Mouse (Mus musculus): ENCODE data around the gene Plxnc1. TPM values are rescaled to one million over a fixed set of nuclear protein-coding genes. Genes with fewer than 3 reads are reported as not detected.

Plxnc1 gene
- total and polyA plus RNA-seq, 2 experiments, result 2.7 to 13.9 TPM

DNA sequence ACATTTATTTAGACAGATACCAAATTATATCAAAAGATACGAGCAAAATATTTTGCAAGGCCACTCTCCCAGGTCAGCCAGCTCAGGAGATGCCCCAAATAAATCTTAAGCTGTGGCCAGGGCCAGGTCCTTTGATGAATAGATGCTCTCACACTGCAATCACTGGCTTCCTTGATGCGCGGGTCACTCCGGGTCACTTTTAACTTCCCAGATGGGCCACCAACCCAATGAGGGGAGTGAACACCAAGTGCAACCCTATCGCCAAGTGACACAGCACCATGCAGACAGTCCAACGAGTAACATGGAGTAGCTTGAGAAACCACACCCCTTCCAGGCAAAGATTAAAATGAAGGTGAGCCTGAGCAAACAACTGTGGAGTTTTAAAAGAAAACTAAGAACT, 61.4 kb downstream of the Plxnc1 start:
- Histone ChIP-seq H3K27me3 (ENCODE audit: control insufficient read depth, insufficient read depth, low read length) (no peaks in the 10 kb centered on the region), H3K79me2 (ENCODE audit: control insufficient read depth, insufficient read depth, low read length) (no peaks in the 10 kb centered on the region), H3K36me3 (ENCODE audit: control insufficient read depth, insufficient read depth, low read length) (no peaks in the 10 kb centered on the region), H3K27ac (replicated peaks; ENCODE audit: insufficient read depth, low read depth, low read length) (no peak overlapping the region), H3K4me3 (ENCODE audit: insufficient read depth, low read depth, low read length) (no peak overlapping the region), H3K9ac (ENCODE audit: low read depth, low read length) (no peak overlapping the region), H3K4me1 (ENCODE audit: control insufficient read depth, insufficient read depth, low read length) (no peaks in the 10 kb centered on the region)
- no peak for DNase-seq (ENCODE audit: extremely low read depth, low read depth, low spot score)
- TF ChIP-seq CTCF (IDR thresholded peaks at IDR 0.05; ENCODE audit: low read depth, low read length), result no peak
- no peak for TF ChIP-seq POLR2A (IDR thresholded peaks at IDR 0.05; ENCODE audit: extremely low read depth, insufficient read depth, low read length)
- 82% methylated on average over 6 of the region's 6 CpGs for WGBS

- no peak overlapping the region for H3K27ac ChIP-seq (replicated peaks; ENCODE audit: insufficient read depth, low read depth, low read length)
- no peak overlapping the region for H3K9ac ChIP-seq (ENCODE audit: low read depth, low read length)
- no peaks in the 10 kb centered on the region for H3K79me2 ChIP-seq (ENCODE audit: control insufficient read depth, insufficient read depth, low read length)
- DNase-seq (ENCODE audit: extremely low read depth, low read depth, low spot score), result no peak
- H3K4me1 ChIP-seq (ENCODE audit: control insufficient read depth, insufficient read depth, low read length), result no peaks in the 10 kb centered on the region
- H3K4me3 ChIP-seq (ENCODE audit: insufficient read depth, low read depth, low read length), result no peak overlapping the region
- H3K27me3 ChIP-seq (ENCODE audit: control insufficient read depth, insufficient read depth, low read length), result no peaks in the 10 kb centered on the region
- TF ChIP-seq POLR2A (IDR thresholded peaks at IDR 0.05; ENCODE audit: extremely low read depth, insufficient read depth, low read length) (no peak), CTCF (IDR thresholded peaks at IDR 0.05; ENCODE audit: low read depth, low read length) (no peak)
- H3K36me3 ChIP-seq (ENCODE audit: control insufficient read depth, insufficient read depth, low read length), result no peaks in the 10 kb centered on the region; the same call in 1 of the 2 replicates
- 82% methylated on average over 5 of the region's 5 CpGs for WGBS
These were observed 73.1 kb downstream of the Plxnc1 start for GRCm38 (mm10) chr10:94871506-94871905.

DNA sequence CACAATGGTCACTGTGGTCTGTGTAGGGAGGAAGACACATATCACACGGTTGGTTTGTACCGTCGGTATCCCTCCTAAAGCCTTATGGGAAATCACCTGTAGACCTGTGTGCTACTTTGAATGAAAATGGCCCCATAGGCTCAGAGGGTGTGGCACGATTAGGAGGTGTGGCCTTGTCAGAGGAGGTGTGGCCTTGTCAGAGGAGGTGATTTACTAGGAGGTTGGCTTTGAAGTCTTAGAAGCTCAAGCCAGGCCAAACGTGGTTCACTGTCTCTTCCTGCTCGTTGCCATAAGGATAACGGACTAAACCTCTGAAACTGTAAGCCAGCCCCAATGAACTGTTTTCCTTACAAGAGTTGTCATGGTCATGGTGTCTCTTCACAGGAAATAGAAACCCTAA, 73.5 kb downstream of the Plxnc1 start:
- TF ChIP-seq POLR2A (IDR thresholded peaks at IDR 0.05; ENCODE audit: extremely low read depth, insufficient read depth, low read length), result no peak
- no peak for DNase-seq (ENCODE audit: extremely low read depth, low read depth, low spot score)
- no peak overlapping the region for H3K27ac ChIP-seq (replicated peaks; ENCODE audit: insufficient read depth, low read depth, low read length)
- no peak overlapping the region for H3K4me3 ChIP-seq (ENCODE audit: insufficient read depth, low read depth, low read length)
- 92% methylated on average over 7 of the region's 7 CpGs for WGBS
- no peaks in the 10 kb centered on the region for H3K4me1 ChIP-seq (ENCODE audit: control insufficient read depth, insufficient read depth, low read length)
- H3K79me2 ChIP-seq (ENCODE audit: control insufficient read depth, insufficient read depth, low read length), result no peaks in the 10 kb centered on the region
- H3K9ac ChIP-seq (ENCODE audit: low read depth, low read length), result no peak overlapping the region
- H3K27me3 ChIP-seq (ENCODE audit: control insufficient read depth, insufficient read depth, low read length), result no peaks in the 10 kb centered on the region; the same call in 1 of the 2 replicates
- H3K36me3 ChIP-seq (ENCODE audit: control insufficient read depth, insufficient read depth, low read length), result no peaks in the 10 kb centered on the region; the same call in 1 of the 2 replicates

- Histone ChIP-seq H3K36me3 (ENCODE audit: control insufficient read depth, insufficient read depth, low read length) (no peaks in the 10 kb centered on the region; the same call in 1 of the 2 replicates), H3K4me1 (ENCODE audit: control insufficient read depth, insufficient read depth, low read length) (no peaks in the 10 kb centered on the region), H3K4me3 (ENCODE audit: insufficient read depth, low read depth, low read length) (no peak overlapping the region), H3K27ac (replicated peaks; ENCODE audit: insufficient read depth, low read depth, low read length) (no peak overlapping the region), H3K79me2 (ENCODE audit: control insufficient read depth, insufficient read depth, low read length) (no peaks in the 10 kb centered on the region), H3K27me3 (ENCODE audit: control insufficient read depth, insufficient read depth, low read length) (no peaks in the 10 kb centered on the region; the same call in 1 of the 2 replicates), H3K9ac (ENCODE audit: low read depth, low read length) (no peak overlapping the region)
- no peak for TF ChIP-seq POLR2A (IDR thresholded peaks at IDR 0.05; ENCODE audit: extremely low read depth, insufficient read depth, low read length)
- no peak for TF ChIP-seq CTCF (IDR thresholded peaks at IDR 0.05; ENCODE audit: low read depth, low read length)
- WGBS, result 65% methylated on average over 12 of the region's 12 CpGs
- no peak for DNase-seq (ENCODE audit: extremely low read depth, low read depth, low spot score)
These were observed 77.4 kb downstream of the Plxnc1 start for GRCm38 (mm10) chr10:94866995-94867856.

- Histone ChIP-seq H3K9ac (ENCODE audit: low read depth, low read length) (no peak overlapping the region), H3K27ac (replicated peaks; ENCODE audit: insufficient read depth, low read depth, low read length) (no peak overlapping the region), H3K4me1 (ENCODE audit: control insufficient read depth, insufficient read depth, low read length) (no peaks in the 10 kb centered on the region), H3K27me3 (ENCODE audit: control insufficient read depth, insufficient read depth, low read length) (no peaks in the 10 kb centered on the region; the same call in 1 of the 2 replicates), H3K79me2 (ENCODE audit: control insufficient read depth, insufficient read depth, low read length) (no peaks in the 10 kb centered on the region), H3K36me3 (ENCODE audit: control insufficient read depth, insufficient read depth, low read length) (no peaks in the 10 kb centered on the region; the same call in 1 of the 2 replicates), H3K4me3 (ENCODE audit: insufficient read depth, low read depth, low read length) (no peak overlapping the region)
- TF ChIP-seq CTCF (IDR thresholded peaks at IDR 0.05; ENCODE audit: low read depth, low read length), result no peak
- no peak for TF ChIP-seq POLR2A (IDR thresholded peaks at IDR 0.05; ENCODE audit: extremely low read depth, insufficient read depth, low read length)
- no peak for DNase-seq (ENCODE audit: extremely low read depth, low read depth, low spot score)
- WGBS, result 33% methylated on average over 9 of the region's 9 CpGs
These were observed 79.4 kb downstream of the Plxnc1 start for GRCm38 (mm10) chr10:94865206-94865605.

Data from liver, adult 2 months (tissue).